15 mouse cellular contexts compared by ENCODE assay signal in genomic region chr15:86051152-86051551, GRCm38 (mm10). TPM values are rescaled to one million over a fixed set of nuclear protein-coding genes. Genes with fewer than 3 reads are reported as not detected.
DNase-seq lines count a peak whose midpoint lies in the region; ATAC-seq and TF ChIP-seq lines count a peak whose summit lies in the region.
"Had no signal": no experiment of that assay in that cellular context is flagged by ENCODE, and none has a peak within 500 bp of the region (broad histone marks: within the 10 kb centered on the region; RNA-seq: fewer than 3 reads in every experiment).

No protein-coding gene starts in this region.

- peak; percentile 68 for DNase-seq in CD4-positive, CD25-positive, alpha-beta regulatory T cell, adult 2 months (ENCODE audit: low read depth, low spot score)
- DNase-seq in induced T-regulatory cell, adult 2 months (ENCODE audit: low read depth), result peak; percentile 74
- no peak for DNase-seq in limb, embryonic 10.5 days (ENCODE audit: low spot score)
- no peak for DNase-seq in lung, postnatal 0 days (ENCODE audit: low spot score)
- no peak for DNase-seq in gastrocnemius, adult 18-20 months (ENCODE audit: low spot score)
- DNase-seq: adrenal gland, adult 2 months; cerebellum, adult 8-10 months; kidney, postnatal 10 days; lung, postnatal 10 days had no signal

- ATAC-seq in megakaryocyte-erythroid progenitor cell, adult 5-6 weeks (replicated peaks; ENCODE audit: low FRiP score, low TSS enrichment, poor library complexity, severe bottlenecking), result peak; percentile 56
- no peak for ATAC-seq in lung, postnatal 0 days
- ATAC-seq: forebrain, embryonic 15.5 days had no signal

- peak overlapping the region; percentile 82 for H3K27ac ChIP-seq in bone marrow, adult 2 months (ENCODE audit: control insufficient read depth, insufficient read depth, low read depth, low read length, poor library complexity)
- H3K27ac ChIP-seq in limb, embryonic 10.5 days, result no peak overlapping the region
- H3K27ac ChIP-seq in lung, postnatal 0 days (ENCODE audit: low read length), result no peak overlapping the region
- H3K27ac ChIP-seq: embryonic facial prominence, embryonic 10.5 days; forebrain, embryonic 15.5 days; heart, embryonic 13.5 days; hindbrain, embryonic 15.5 days had no signal

- H3K27me3 ChIP-seq in limb, embryonic 10.5 days (ENCODE audit: low read depth, poor library complexity, severe bottlenecking), result peaks cover 4% of the 10 kb centered on the region; the same call in 1 of the 2 replicates
- no peaks in the 10 kb centered on the region for H3K27me3 ChIP-seq in lung, postnatal 0 days (replicated peaks; ENCODE audit: insufficient read depth, low read length)
- H3K27me3 ChIP-seq: forebrain, embryonic 15.5 days; hindbrain, embryonic 15.5 days had no signal

- H3K4me1 ChIP-seq in bone marrow, adult 2 months (ENCODE audit: control insufficient read depth, insufficient read depth, low read length), result peaks cover 5% of the 10 kb centered on the region
- peaks cover 5% of the 10 kb centered on the region for H3K4me1 ChIP-seq in limb, embryonic 10.5 days
- H3K4me1 ChIP-seq in lung, postnatal 0 days (ENCODE audit: insufficient read depth, low read depth, low read length), result no peaks in the 10 kb centered on the region
- H3K4me1 ChIP-seq: forebrain, embryonic 15.5 days; hindbrain, embryonic 15.5 days had no signal

- TF ChIP-seq CTCF in bone marrow, adult 2 months (IDR thresholded peaks at IDR 0.05; ENCODE audit: control insufficient read depth, insufficient read depth, low read length), result no peak
- TF ChIP-seq CTCF in lung, postnatal 0 days (IDR thresholded peaks at IDR 0.05), result no peak

- peak overlapping the region; percentile 57 for H3K4me3 ChIP-seq in bone marrow, adult 2 months (replicated peaks; ENCODE audit: control insufficient read depth, low read depth, low read length)
- no peak overlapping the region for H3K4me3 ChIP-seq in limb, embryonic 10.5 days
- H3K4me3 ChIP-seq in lung, postnatal 0 days (ENCODE audit: low read depth, low read length), result no peak overlapping the region
- H3K4me3 ChIP-seq: embryonic facial prominence, embryonic 10.5 days; forebrain, embryonic 15.5 days; heart, embryonic 13.5 days; hindbrain, embryonic 15.5 days had no signal

- H3K4me2 ChIP-seq in lung, postnatal 0 days (replicated peaks; ENCODE audit: low read depth, low read length), result no peak overlapping the region
- H3K4me2 ChIP-seq: forebrain, embryonic 15.5 days; heart, embryonic 13.5 days; hindbrain, embryonic 15.5 days had no signal

- no peak overlapping the region for H3K9ac ChIP-seq in lung, postnatal 0 days (replicated peaks; ENCODE audit: low read depth)
- H3K9ac ChIP-seq: forebrain, embryonic 15.5 days; hindbrain, embryonic 15.5 days had no signal

- H3K36me3 ChIP-seq in limb, embryonic 10.5 days, result no peaks in the 10 kb centered on the region
- no peaks in the 10 kb centered on the region for H3K36me3 ChIP-seq in lung, postnatal 0 days (ENCODE audit: insufficient read depth, low read length)
- H3K36me3 ChIP-seq: embryonic facial prominence, embryonic 10.5 days; forebrain, embryonic 15.5 days; heart, embryonic 13.5 days; hindbrain, embryonic 15.5 days had no signal

- no peak for TF ChIP-seq EP300 in lung, postnatal 0 days (IDR thresholded peaks at IDR 0.05)

- TF ChIP-seq POLR2A in bone marrow, adult 2 months (IDR thresholded peaks at IDR 0.05; ENCODE audit: borderline replicate concordance, control insufficient read depth, low read depth, low read length), result no peak

- 3% methylated on average over 10 of the region's 10 CpGs for WGBS in bone marrow, adult 2 months
- 87% methylated on average over 10 of the region's 10 CpGs for whole genome bisulfite sequencing in limb, embryonic 10.5 days
- WGBS in lung, postnatal 0 days, result 69% methylated on average over 10 of the region's 10 CpGs

- H3K9me3 ChIP-seq in limb, embryonic 10.5 days (replicated peaks), result no peaks in the 10 kb centered on the region
- H3K9me3 ChIP-seq in lung, postnatal 0 days (ENCODE audit: low read length), result no peaks in the 10 kb centered on the region
- H3K9me3 ChIP-seq: embryonic facial prominence, embryonic 10.5 days; forebrain, embryonic 15.5 days; heart, embryonic 13.5 days; hindbrain, embryonic 15.5 days had no signal

RNA-seq across cellular contexts. Expression of gene Gramd4, which starts 6.3 kb away (rescaled TPM):
- polyA plus RNA-seq in bone marrow, adult 2 months (2011; ENCODE audit: insufficient read depth, insufficient read length, low replicate concordance, missing spikeins), result 14.1 and 20.7 TPM in 2 replicates
- 24.9 and 41.8 TPM in 2 replicates for total RNA-seq in megakaryocyte-erythroid progenitor cell, adult 5-6 weeks (2014; fragmentation: Nextera tagmentation)
- total RNA-seq in megakaryocyte-erythroid progenitor cell, adult 5-6 weeks (2017), result 35.8 and 52.4 TPM in 2 replicates
- polyA plus RNA-seq in limb, embryonic 10.5 days (2016; fragmentation: Nextera tagmentation; extraction: Ambion mirVana), result 13.0 and 14.1 TPM in 2 replicates
- polyA plus RNA-seq in lung, postnatal 0 days (2015; fragmentation: Nextera tagmentation; extraction: Ambion mirVana), result 9.9 and 11.1 TPM in 2 replicates
- total RNA-seq in gastrocnemius, adult 18-20 months (2021), result 10 to 100 TPM in 1 of 2 experiments, 1 to 10 TPM in 1; 7.6 to 12.1 TPM

RNA-seq across cellular contexts. Expression of gene Celsr1, which starts 17.6 kb away (rescaled TPM):
- polyA plus RNA-seq in bone marrow, adult 2 months (2011; ENCODE audit: insufficient read depth, insufficient read length, low replicate concordance, missing spikeins), result 1.3 and 4.2 TPM in 2 replicates
- total RNA-seq in megakaryocyte-erythroid progenitor cell, adult 5-6 weeks (2014; fragmentation: Nextera tagmentation), result 3.8 and 7.5 TPM in 2 replicates
- total RNA-seq in megakaryocyte-erythroid progenitor cell, adult 5-6 weeks (2017), result 1.3 and 9.0 TPM in 2 replicates
- 0.67 and 0.86 TPM in 2 replicates for polyA plus RNA-seq in limb, embryonic 10.5 days (2016; fragmentation: Nextera tagmentation; extraction: Ambion mirVana)
- polyA plus RNA-seq in lung, postnatal 0 days (2015; fragmentation: Nextera tagmentation; extraction: Ambion mirVana), result 2.1 and 2.2 TPM in 2 replicates
- under 1 TPM; 0.24 to 0.32 TPM for total RNA-seq in gastrocnemius, adult 18-20 months (2021)

Comparison
In these comparisons a context has a peak if more than half of its experiments do, and no peak if none do; other contexts are left out.
1. DNase-seq: peak in CD4-positive, CD25-positive, alpha-beta regulatory T cell, adult 2 months (single experiment) and induced T-regulatory cell, adult 2 months (single experiment); none in limb, embryonic 10.5 days (single experiment), lung, postnatal 0 days (single experiment) and gastrocnemius, adult 18-20 months (single experiment).